Mouse (Mus musculus) testis, adult 2 months (tissue): ENCODE results near the gene Fibp.

Experiments used
- CTCF ChIP-seq: fragments of 200-500 bp; IDR thresholded peaks from 2 replicates; pipeline ENCODE4 v1.5.1; 2012; ENCODE audit warnings: low read depth, mild to moderate bottlenecking, inconsistent platforms, low read length, moderate library complexity; ENCODE audit not compliant: control insufficient read depth, insufficient read depth, insufficient replicate concordance
- POLR2A ChIP-seq: fragments of 200-500 bp; IDR thresholded peaks from 2 replicates; pipeline ENCODE4 v1.6.1; 2012; ENCODE audit warnings: low read depth, mild to moderate bottlenecking, inconsistent platforms, low read length, moderate library complexity; ENCODE audit not compliant: control insufficient read depth

GRCm38 (mm10) chr19:5429806-5430205, 30.6 kb upstream of the Fibp start:
- TF ChIP-seq CTCF (no peak), POLR2A (no peak)
